Mouse (Mus musculus) heart, embryonic 13.5 days (tissue): ENCODE results near the gene Mmel1. TPM values are rescaled to one million over a fixed set of nuclear protein-coding genes. Genes with fewer than 3 reads are reported as not detected.

Source experiments
- ATAC-seq: fragments of 200-750 bp; cut with Nextera tagmentation; 2 replicates; pipeline ENCODE4 v1.8.0; 2017; ENCODE audit warnings: moderate TSS enrichment; ENCODE audit not compliant: insufficient number of reproducible peaks, low FRiP score, low TSS enrichment; ENCODE audit errors: extremely low read depth
- H3K27ac ChIP-seq: fragments of 300-500 bp; sonication (generic); replicated peaks from 2 replicates; pipeline ENCODE4 v1.5.1; 2015; ENCODE audit warnings: moderate library complexity, mild to moderate bottlenecking, inconsistent platforms
- H3K27me3 ChIP-seq: fragments of 300-500 bp; sonication (generic); replicated peaks from 2 replicates; pipeline ENCODE4 v1.6.1; 2015; ENCODE audit warnings: mild to moderate bottlenecking, inconsistent platforms
- H3K36me3 ChIP-seq: fragments of 300-500 bp; sonication (generic); 2 replicates; pipeline ENCODE4 v1.6.1; 2015; ENCODE audit warnings: mild to moderate bottlenecking, inconsistent platforms
- H3K4me1 ChIP-seq: fragments of 300-500 bp; sonication (generic); 2 replicates; pipeline ENCODE4 v1.6.1; 2015; ENCODE audit warnings: inconsistent platforms
- H3K4me2 ChIP-seq: fragments of 300-500 bp; sonication (generic); 2 replicates; pipeline ENCODE4 v1.6.1; 2015; ENCODE audit warnings: inconsistent platforms, mild to moderate bottlenecking, moderate library complexity
- H3K4me3 ChIP-seq: fragments of 300-500 bp; sonication (generic); 2 replicates; pipeline ENCODE4 v1.5.1; 2015; ENCODE audit warnings: moderate library complexity, mild to moderate bottlenecking, inconsistent platforms
- H3K9ac ChIP-seq: fragments of 300-500 bp; sonication (generic); 2 replicates; pipeline ENCODE4 v1.6.1; 2015; ENCODE audit warnings: inconsistent platforms, mild to moderate bottlenecking, moderate library complexity
- H3K9me3 ChIP-seq: fragments of 300-500 bp; sonication (generic); 2 replicates; pipeline ENCODE4 v1.6.1; 2016; ENCODE audit warnings: inconsistent platforms
- WGBS: fragments of 180-500 bp; shearing (Covaris S2); methylation state at CpG from one replicate; pipeline ENCODE4 v1.1.7; 2015; ENCODE audit warnings: mixed read lengths; 5-methylcytosine and 5-hydroxymethylcytosine counted together
- polyA plus RNA-seq: library from polyadenylated mRNA; unstranded; fragments of >200 nt; fragmentation: Nextera tagmentation; extraction: Ambion mirVana; gene quantifications from 2 replicates; pipeline ENCODE4 v1.2.1, GENCODE M21; 2015

Mmel1 gene
- polyA plus RNA-seq, 1 experiment from 2014 or later = 0.51 TPM

- no peaks in the 10 kb centered on the region for H3K9me3 ChIP-seq
- 0 out of 2 replicates have a peak, but pooled peaks have one; percentile 28 for ATAC-seq
- H3K9ac ChIP-seq = peak overlapping the region; percentile 61
- H3K4me3 ChIP-seq = peak overlapping the region; percentile 32
- peak overlapping the region; percentile 73 for H3K27ac ChIP-seq
- H3K4me2 ChIP-seq = peak overlapping the region; percentile 56
- no peaks in the 10 kb centered on the region for H3K36me3 ChIP-seq
- no peaks in the 10 kb centered on the region for H3K27me3 ChIP-seq
- WGBS = 55% methylated on average over 9 of the region's 9 CpGs
- peaks cover 18% of the 10 kb centered on the region for H3K4me1 ChIP-seq
These were observed 57.8 kb downstream of the Mmel1 start for GRCm38 (mm10) chr4:154926969-154927898.

- Histone ChIP-seq H3K4me1 (peaks cover 18% of the 10 kb centered on the region), H3K27ac (peak overlapping the region; percentile 73), H3K4me2 (peak overlapping the region; percentile 56), H3K9ac (peak overlapping the region; percentile 61), H3K4me3 (peak overlapping the region; percentile 32), H3K9me3 (no peaks in the 10 kb centered on the region), H3K36me3 (no peaks in the 10 kb centered on the region), H3K27me3 (peaks cover 5% of the 10 kb centered on the region; the same call in 1 of the 2 replicates)
- WGBS = 44% methylated on average over 5 of the region's 5 CpGs
- ATAC-seq = no peak
These were observed 58.5 kb downstream of the Mmel1 start for GRCm38 (mm10) chr4:154927899-154928337.

DNA sequence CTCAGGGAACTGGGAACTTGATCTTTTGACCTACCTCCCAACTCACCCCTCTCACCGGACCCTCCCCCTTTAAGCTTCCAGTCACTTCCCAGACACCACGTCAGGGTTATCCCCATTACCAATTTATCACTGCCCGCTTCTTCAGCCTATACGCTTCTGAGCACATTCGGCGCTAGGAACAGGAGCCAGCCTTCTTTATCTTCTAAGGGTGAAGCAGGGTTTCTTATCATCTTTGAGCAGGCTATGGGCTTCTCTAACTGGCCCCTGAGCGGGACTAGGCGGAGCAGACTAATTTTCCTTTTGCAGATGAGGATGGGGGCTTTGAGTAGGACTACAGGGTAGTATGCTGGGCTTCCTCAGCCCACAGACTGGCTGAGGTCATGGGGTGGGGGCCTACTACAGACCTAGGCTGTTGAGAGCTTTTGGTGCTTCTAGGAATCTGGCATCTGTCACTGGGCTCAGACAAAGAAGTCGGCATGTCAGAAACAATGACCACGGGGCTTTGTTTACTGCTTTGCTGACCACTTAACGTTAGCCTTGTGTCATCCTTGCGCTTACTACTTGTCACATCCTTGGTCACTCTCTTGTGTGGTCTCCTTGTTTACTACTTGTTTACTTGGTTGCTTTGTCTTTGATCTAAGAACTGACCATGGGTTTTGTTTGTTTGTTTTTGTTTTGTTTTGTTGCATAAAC is 59.2 kb downstream of the Mmel1 start, which contains the start of gene Tnfrsf14:
TSS of gene Tnfrsf14 (minus strand) at position 169 of the 693 bp plus-strand sequence.
- Histone ChIP-seq H3K4me1 (peaks cover 18% of the 10 kb centered on the region), H3K27ac (peak within 1 kb of the TSS; percentile 73), H3K36me3 (no peaks in the 10 kb centered on the region), H3K4me2 (peak within 1 kb of the TSS; percentile 56), H3K27me3 (peaks cover 9% of the 10 kb centered on the region; the same call in 1 of the 2 replicates), H3K9me3 (no peaks in the 10 kb centered on the region), H3K9ac (peak within 1 kb of the TSS; percentile 61), H3K4me3 (peak within 1 kb of the TSS; percentile 32)
- 12% methylated on average over 12 of the region's 12 CpGs for WGBS
- peak; percentile 56; the same call in 1 of the 2 replicates for ATAC-seq

- Histone ChIP-seq H3K36me3 (no peaks in the 10 kb centered on the region), H3K4me2 (peak overlapping the region; percentile 56), H3K9me3 (no peaks in the 10 kb centered on the region), H3K9ac (no peak overlapping the region; the same call in 1 of the 2 replicates), H3K27me3 (peaks cover 15% of the 10 kb centered on the region; the same call in 1 of the 2 replicates), H3K4me1 (peaks cover 18% of the 10 kb centered on the region), H3K4me3 (peak overlapping the region; percentile 32; the same call in 1 of the 2 replicates), H3K27ac (peak overlapping the region; percentile 73)
- ATAC-seq = no peak
- 73% methylated on average over 12 of the region's 12 CpGs for WGBS
These were observed 59.8 kb downstream of the Mmel1 start for GRCm38 (mm10) chr4:154929088-154929660.

GRCm38 (mm10) chr4:154933306-154933907 is 64.0 kb downstream of the Mmel1 start:
- no peak for ATAC-seq
- Histone ChIP-seq H3K27ac (no peak overlapping the region), H3K4me1 (peaks cover 4% of the 10 kb centered on the region), H3K9me3 (no peaks in the 10 kb centered on the region), H3K27me3 (peaks cover 22% of the 10 kb centered on the region), H3K36me3 (no peaks in the 10 kb centered on the region), H3K4me3 (no peak overlapping the region), H3K9ac (no peak overlapping the region), H3K4me2 (no peak overlapping the region)
- 51% methylated on average over 13 of the region's 13 CpGs for WGBS

DNA sequence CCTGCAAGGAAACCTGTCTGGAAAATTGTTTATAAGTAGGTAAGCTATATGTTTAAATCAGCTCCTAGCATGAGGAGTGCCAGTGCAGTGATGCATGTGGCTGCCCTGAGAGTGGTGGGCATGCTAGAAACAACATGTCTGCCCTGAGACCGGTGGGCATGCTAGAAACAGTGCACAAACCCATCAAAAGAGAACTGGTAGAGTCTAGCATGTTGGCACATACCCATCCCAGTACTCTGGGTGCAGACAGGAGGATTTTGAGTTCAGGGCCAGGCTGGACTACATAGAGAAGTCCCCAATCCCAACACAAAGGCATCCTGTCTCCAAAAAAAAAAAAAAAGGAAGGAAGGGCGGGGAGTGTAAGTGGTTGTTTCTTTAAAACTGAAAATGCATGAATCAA is 65.4 kb downstream of the Mmel1 start:
- Histone ChIP-seq H3K4me1 (no peaks in the 10 kb centered on the region), H3K27ac (no peak overlapping the region), H3K9ac (no peak overlapping the region), H3K4me3 (no peak overlapping the region), H3K27me3 (peaks cover 22% of the 10 kb centered on the region), H3K4me2 (no peak overlapping the region), H3K9me3 (no peaks in the 10 kb centered on the region), H3K36me3 (no peaks in the 10 kb centered on the region)
- no peak for ATAC-seq
- WGBS = 79% methylated on average over 2 of the region's 2 CpGs

DNA sequence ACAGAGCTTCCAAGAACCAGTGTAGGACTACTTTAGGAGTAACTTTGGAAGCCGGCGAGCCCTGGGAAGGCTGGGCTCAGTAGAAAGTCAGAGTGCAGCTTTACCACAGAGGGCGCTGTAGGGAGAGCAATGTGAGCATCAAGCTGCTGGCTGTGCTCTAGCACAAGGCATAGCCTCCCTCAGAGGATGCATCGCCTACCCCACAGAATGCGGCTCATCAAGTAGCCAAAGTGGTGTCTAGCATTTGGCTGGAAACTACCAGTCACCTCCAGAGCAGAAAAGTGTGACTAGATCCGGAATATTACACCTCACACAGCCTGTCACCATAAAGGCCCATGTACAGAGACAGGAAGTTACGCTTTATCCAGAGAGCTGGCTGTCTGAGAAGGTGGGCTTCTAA is 66.4 kb downstream of the Mmel1 start:
- no peak for ATAC-seq
- Histone ChIP-seq H3K4me2 (no peak overlapping the region), H3K9ac (no peak overlapping the region), H3K36me3 (no peaks in the 10 kb centered on the region), H3K4me3 (no peak overlapping the region), H3K27ac (no peak overlapping the region), H3K27me3 (peaks cover 23% of the 10 kb centered on the region), H3K4me1 (no peaks in the 10 kb centered on the region), H3K9me3 (no peaks in the 10 kb centered on the region)
- 69% methylated on average over 7 of the region's 7 CpGs for WGBS

- Histone ChIP-seq H3K4me2 (no peak overlapping the region), H3K36me3 (no peaks in the 10 kb centered on the region), H3K9ac (no peak overlapping the region), H3K27me3 (peaks cover 27% of the 10 kb centered on the region), H3K4me3 (no peak overlapping the region), H3K4me1 (no peaks in the 10 kb centered on the region), H3K9me3 (no peaks in the 10 kb centered on the region), H3K27ac (no peak overlapping the region)
- 63% methylated on average over 8 of the region's 8 CpGs for WGBS
- no peak for ATAC-seq
These were observed 67.3 kb downstream of the Mmel1 start for GRCm38 (mm10) chr4:154936542-154937255.

DNA sequence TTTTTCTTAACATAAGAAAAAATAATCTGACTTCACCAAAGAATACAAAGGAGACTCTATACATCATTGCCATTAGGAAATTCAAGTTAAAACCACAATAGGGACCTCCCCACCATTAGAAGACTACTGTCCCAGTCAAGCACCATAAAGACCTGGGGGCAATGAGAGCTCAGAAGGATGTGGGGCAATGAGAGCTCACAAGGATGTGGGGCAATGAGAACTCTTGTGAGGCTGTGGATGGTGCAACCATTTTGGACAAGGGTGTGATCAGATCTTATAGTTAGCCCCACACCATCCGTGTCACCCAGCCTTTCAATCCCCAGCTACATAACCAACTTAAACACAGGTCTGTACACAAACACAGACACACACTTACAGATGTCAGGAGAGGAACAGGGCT is 68.4 kb downstream of the Mmel1 start:
- no peak overlapping the region for H3K4me2 ChIP-seq
- H3K9ac ChIP-seq = no peak overlapping the region
- peaks cover 24% of the 10 kb centered on the region for H3K27me3 ChIP-seq
- no peaks in the 10 kb centered on the region for H3K4me1 ChIP-seq
- H3K36me3 ChIP-seq = no peaks in the 10 kb centered on the region
- ATAC-seq = no peak
- H3K4me3 ChIP-seq = no peak overlapping the region
- no peaks in the 10 kb centered on the region for H3K9me3 ChIP-seq
- 64% methylated on average over 1 of the region's 1 CpGs for WGBS
- no peak overlapping the region for H3K27ac ChIP-seq

GRCm38 (mm10) chr4:154940156-154940555 is 70.8 kb downstream of the Mmel1 start:
- peaks cover 5% of the 10 kb centered on the region; the same call in 1 of the 2 replicates for H3K4me1 ChIP-seq
- no peak overlapping the region for H3K4me3 ChIP-seq
- no peak overlapping the region for H3K4me2 ChIP-seq
- H3K27ac ChIP-seq = no peak overlapping the region
- peaks cover 8% of the 10 kb centered on the region for H3K27me3 ChIP-seq
- H3K36me3 ChIP-seq = no peaks in the 10 kb centered on the region
- WGBS = 74% methylated on average over 2 of the region's 2 CpGs
- ATAC-seq = no peak
- no peak overlapping the region for H3K9ac ChIP-seq
- no peaks in the 10 kb centered on the region for H3K9me3 ChIP-seq
